Mouse (Mus musculus) inflammation-experienced regulatory T-cells, adult 6 months (primary cell): Measurements from ENCODE around the gene Ttc33. TPM values are rescaled to one million over a fixed set of nuclear protein-coding genes. Genes with fewer than 3 reads are reported as not detected.

Experiments
- ATAC-seq: one replicate; pipeline ENCODE4 v1.8.0; 2017
- polyA plus RNA-seq, 3 experiments: library from polyadenylated mRNA; unstranded; fragments of 100-300 nt; shearing (Covaris generic); gene quantifications; one replicate each; pipeline ENCODE4 v1.2.1; 2017

The Ttc33 gene
- 10 to 100 TPM; 58.5 to 62.4 (median 61.3) TPM for polyA plus RNA-seq

GRCm38 (mm10) chr15:5185366-5186292 lies at the start of gene Ttc33:
Ttc33 (plus strand) TSS chr15:5185525.
- peak; percentile 83 for ATAC-seq

GRCm38 (mm10) chr15:5138021-5138856 lies 47.1 kb upstream of the Ttc33 start:
- no peak for ATAC-seq

DNA sequence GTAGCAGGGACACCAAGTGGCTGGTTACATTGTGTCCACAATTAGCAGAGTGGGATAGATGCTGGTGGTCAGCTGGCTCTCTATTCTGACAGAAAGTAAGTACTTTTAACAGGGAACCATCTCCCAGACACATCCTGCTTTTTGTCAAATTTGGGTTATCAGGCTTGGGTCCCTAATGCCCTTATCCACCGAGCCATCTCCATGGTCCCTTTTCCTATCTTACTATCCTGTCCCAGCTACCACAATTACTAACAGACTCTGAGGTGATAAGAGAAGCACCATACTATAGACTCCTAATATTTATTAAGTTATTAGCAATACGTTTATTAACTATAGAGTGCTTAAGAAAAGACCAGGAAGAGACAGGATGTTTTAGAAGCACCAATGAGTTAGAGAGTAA lies 46.0 kb upstream of the Ttc33 start:
- no peak for ATAC-seq

GRCm38 (mm10) chr15:5139863-5140262 lies 45.5 kb upstream of the Ttc33 start:
- ATAC-seq = no peak

- ATAC-seq = no peak
Observed at GRCm38 (mm10) chr15:5140357-5140756, 45.0 kb upstream of the Ttc33 start.

GRCm38 (mm10) chr15:5142047-5142446 lies 43.3 kb upstream of the Ttc33 start:
- no peak for ATAC-seq

DNA sequence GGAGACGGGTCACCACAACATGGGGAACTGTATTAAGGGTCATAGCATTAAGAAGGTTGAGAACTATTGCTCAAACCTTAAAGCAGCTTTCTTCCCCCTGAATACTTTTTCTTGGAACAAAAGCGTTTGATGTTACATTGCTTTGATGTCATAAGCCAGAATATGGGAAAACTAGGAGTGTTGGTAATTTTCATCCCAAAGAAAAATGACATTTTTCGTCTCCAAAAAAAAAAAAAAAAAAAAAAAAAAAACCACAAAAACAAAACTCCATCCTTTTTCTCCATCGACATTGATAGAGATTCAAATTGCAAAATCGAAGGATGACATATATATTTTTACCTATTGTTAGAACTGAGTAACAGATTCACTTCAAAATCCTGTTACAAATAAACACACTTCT lies 42.6 kb upstream of the Ttc33 start:
- ATAC-seq = no peak

GRCm38 (mm10) chr15:5143361-5144020 lies 41.8 kb upstream of the Ttc33 start, which contains the start of gene Prkaa1:
Prkaa1 (plus strand) TSS chr15:5143861.
- ATAC-seq = peak; percentile 70

DNA sequence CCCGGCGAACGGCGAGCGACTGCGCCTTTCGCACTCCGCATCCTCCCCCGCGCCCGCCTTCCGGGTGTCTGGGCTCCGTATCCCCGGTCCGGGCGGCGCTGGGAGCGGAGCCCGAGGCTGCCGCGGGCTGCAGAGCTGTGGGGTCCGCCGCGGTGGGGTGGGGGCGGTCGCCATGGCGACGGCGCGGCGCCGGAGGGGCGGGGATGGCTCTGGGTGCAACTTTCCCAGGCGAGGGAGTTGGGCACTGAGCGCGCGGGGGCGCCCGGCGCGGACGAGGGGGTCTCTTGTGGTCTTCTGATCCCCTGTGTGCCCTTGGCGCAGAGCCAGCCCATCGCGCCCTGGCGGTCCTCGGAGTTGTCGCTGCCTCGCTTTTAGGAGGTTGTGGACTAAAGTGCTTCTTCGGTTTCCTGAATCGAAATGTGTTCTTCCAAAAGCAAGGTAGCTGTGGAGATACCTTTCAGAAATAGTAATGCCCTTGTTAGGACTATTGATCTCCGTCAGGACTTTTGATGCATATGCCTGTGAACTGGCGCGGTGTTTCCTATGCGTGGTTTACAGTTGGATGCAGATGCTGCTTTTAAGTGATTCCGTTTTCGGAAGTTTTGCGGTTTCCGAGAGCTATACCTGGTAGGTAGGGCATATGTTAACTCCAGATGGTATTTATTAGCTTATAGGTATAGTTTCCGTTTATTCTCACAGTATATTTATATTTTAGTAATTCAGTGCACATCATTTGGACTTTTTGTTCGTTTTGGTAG lies 41.1 kb upstream of the Ttc33 start:
- ATAC-seq = peak; percentile 22

GRCm38 (mm10) chr15:5145196-5145945 lies 40.0 kb upstream of the Ttc33 start:
- no peak for ATAC-seq

DNA sequence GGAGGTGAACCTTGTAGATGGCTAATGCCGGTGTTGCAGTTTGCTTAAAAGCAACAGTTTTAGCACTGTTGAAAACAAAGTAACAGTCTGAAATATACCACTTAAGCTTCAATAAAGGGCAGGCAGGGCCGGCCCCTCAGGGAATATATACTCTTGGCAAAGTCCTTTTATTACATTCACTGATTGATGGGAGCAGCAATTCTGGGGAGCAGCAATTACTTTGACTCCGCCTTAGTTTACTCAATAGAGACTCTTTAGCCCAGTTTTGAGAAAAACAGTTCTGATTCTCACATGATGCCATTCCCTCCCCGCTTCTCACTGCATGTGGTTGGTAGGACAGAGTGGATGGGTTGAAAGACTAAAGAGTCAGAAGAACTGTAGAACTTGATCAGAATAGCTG lies 36.1 kb upstream of the Ttc33 start:
- no peak for ATAC-seq

- no peak for ATAC-seq
Observed at GRCm38 (mm10) chr15:5152171-5152570, 33.2 kb upstream of the Ttc33 start.

- ATAC-seq = no peak
Observed at GRCm38 (mm10) chr15:5154621-5155020, 30.7 kb upstream of the Ttc33 start.

- no peak for ATAC-seq
Observed at GRCm38 (mm10) chr15:5155093-5155492, 30.2 kb upstream of the Ttc33 start.

- ATAC-seq = no peak
Observed at GRCm38 (mm10) chr15:5156355-5156754, 29.0 kb upstream of the Ttc33 start.

- ATAC-seq = no peak
Observed at GRCm38 (mm10) chr15:5157386-5157785, 27.9 kb upstream of the Ttc33 start.

DNA sequence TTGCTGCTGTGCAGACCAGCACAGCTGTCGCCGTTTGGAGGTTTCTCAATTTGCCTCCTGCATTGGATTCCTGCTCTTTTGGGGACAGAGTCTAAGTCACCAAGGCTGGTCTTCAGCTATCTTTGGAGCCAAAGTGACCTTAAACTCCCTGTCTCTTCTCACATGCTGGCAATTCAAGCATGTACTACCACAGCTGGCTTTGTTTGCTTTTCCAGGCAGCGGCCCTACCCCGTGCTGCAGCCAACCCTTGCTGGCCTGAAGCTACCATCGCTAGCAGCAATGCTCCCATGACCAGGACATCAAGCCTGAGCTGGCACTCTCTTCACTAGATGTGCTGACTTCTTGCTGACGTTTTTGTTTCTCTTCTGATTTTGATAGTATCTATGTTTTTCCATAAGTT lies 26.5 kb upstream of the Ttc33 start:
- no peak for ATAC-seq

DNA sequence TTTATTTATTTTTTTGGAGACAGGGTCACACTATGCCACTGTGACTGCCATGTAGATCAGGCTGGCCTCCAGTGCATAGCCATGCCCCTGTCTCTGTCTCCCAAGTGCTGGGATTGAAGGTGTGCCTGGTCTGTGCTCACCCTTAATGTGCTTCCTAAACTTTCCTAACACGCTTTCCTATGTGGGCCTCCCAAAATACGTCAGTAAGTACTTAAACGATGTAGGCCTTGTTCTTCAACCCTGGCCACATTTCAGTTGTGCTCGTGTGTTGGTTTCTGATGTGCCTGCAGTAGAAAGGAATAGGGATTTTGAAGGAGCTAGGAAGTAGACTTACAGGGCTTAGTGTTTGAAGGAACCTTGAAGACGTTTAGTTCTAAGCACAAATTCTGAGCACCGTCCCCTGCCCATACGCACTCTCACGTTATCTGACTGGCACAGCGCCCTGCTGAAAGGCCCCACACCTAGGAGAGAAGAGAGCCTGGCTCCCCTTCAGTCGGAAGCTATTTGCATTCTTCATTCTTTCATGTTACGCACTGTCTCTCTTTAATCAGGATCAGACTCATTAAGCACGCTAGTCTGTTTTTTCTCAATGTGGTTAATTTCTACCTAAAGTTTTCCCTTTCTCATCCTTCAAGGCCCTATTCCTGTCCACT lies 20.1 kb upstream of the Ttc33 start:
- ATAC-seq = no peak

DNA sequence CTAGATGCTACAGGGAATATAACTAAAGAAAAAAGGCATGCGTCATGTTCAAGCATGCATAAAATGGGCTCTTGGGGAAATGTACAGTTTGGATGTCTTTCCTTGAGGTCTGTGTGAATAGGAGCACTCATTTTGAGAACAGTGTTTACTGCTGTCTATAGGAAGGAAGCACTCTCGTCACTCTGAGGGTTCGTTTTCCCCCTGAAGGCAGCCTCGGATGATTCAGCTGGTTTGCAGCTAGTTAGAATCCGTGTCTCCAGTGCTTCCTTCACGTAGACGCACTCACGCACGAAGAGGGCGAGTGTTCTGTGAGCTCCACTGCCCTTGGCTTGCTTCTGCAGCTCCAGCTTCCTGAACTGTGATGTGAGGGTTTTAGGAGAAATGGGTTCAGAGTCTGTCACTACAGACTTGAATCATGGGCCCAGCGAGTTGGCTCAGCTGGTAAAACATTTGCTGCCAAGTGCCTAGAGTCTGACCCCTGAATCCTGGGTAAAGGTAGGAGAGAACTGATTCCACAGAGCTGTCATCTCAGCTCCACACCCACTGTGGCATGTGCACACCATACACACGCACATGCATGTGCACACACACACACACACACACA lies 12.0 kb upstream of the Ttc33 start:
- ATAC-seq = no peak

DNA sequence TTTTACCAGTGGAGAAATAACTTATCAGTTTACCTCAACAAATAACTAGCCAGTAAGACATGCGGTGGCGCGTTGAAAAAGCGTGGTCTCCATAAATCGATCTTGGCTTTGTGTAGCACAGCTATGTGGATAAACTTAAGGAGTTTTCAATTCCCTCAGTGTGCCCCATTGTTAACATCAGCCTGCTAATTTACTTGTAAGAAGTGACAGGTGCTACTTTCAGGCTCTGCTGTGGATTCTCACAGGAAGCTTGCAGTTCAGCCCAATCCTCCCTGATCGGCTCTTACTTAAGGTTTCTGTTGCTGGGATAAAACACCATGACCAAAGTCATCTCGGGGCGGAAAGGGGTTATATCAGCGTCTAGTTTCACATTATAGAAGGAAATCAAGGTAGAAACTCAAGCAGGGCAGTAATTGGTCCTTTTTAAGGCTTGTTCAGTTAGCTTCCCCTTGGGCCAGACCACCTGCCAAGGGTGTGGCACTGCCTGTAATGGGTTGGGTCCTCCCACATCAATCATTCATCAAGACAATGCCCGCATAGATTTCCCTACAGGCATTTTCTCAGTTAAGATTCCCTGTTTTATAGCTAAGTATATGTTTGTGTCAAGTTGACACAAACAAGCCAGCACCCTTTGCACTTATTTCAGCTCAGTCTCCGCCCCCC lies 526 bp upstream of the Ttc33 start:
- ATAC-seq = peak; percentile 9
